Mouse (Mus musculus) thymus, postnatal 10 days (tissue): ENCODE data around the gene Lhfpl2.

Source experiments
- DNase-seq, 2 experiments: peaks; one replicate each; pipeline ENCODE4 v3.0.0; 2021; ENCODE audit warnings: low spot score in 2 of 2

Gene Lhfpl2

DNA sequence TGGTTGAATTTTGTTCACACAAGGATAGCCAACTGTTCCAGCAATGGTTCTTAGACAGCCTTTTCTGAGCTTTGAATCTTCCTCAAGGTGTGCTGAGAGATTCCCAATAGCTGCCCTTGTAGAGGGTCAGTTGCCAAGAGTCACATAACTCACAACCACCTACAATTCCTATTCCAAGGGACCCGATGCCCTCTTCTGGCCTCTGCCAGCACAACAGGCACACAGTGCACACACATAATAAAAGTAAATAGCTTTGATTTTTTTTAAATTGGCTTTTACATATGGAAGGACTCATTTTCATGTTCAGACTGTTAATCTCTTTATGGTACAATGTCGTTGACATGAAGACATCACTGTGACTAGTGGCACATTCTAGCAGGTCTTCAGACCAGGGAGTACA is 155.1 kb downstream of the Lhfpl2 start:
- no peak for DNase-seq

DNA sequence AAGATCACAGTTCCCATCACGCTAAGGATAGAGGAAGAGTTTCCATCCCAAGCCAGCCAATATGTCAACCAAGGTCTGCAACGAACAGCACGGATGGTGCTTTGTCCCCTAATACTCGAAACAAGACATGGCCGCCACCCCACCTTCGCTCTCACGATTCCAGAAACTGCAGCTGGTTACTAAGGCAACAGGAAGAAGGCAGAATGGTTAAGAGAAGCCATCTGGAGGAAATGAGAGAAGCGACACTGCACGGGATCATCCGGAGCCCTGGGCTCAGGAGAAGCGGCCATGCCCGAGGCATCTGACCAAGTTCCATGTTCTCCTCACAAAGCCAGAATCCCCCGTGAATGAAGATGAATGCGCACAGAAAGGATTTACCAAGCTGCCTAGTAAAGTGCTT is 166.0 kb downstream of the Lhfpl2 start:
- DNase-seq, result no peak

DNA sequence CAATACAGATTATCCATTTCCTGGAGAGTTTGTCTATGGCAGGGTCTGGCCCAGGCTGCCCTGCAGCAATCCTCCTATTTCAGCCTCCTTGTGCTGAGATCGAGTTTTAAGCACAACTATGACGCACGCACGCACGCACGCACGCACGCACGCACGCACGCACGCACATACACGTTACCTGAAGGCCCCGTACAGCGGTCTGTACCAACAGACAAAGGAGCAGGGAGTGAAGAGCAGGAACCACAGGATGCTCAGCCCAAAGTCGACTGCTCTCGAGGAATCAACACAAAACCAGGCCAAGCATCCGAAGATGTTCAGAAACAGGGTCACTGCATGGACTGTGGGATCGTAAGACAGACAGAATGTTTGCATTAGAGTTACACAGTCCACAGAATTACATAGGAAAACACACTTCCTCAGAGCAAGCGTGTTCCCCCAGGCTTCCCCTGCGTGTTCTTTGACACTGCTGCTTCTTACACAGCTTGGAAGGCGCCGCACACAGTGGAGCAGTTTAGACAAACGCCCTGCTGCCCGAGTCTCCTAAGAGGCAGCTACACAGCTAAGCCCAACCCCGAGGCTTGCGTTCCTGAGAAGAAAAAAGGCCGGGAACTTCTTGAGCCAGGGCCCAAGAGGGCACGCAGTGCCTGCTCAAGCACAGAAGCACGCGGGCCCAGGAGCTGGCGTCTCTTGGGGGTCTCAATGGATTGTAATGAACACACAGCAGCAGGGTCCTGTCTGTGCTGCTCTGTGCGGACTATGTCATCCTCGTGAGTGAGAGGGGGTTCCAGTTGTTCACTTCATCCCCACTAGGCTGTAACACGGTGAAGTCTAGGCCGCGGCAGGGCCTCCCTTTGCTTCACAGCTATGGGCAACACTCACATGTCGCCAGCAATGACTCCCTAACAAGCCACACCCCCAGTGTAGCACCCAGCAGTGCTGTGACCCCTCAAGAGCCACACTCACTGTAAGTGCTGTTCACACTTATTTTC is 167.4 kb downstream of the Lhfpl2 start:
- no peak for DNase-seq

DNA sequence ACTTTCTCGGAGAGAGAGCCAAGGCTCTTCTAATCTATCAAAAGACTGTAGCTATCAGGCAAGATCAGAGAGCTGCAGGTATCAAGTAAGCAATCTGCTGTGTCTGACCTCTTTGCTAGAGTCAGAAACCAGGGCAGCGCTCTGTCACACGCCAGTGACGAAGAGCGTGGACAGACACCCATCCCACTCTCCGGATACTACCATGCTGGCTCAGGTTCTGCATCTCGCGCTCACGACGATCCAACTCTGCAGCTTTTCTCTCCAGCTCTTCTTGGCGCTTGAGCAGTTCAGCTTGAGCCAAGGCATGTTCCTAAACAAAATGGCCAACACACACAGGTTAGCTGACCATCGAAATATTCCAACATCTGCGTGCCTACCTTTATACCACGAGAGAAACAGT is 174.3 kb downstream of the Lhfpl2 start:
- DNase-seq, result no peak

DNA sequence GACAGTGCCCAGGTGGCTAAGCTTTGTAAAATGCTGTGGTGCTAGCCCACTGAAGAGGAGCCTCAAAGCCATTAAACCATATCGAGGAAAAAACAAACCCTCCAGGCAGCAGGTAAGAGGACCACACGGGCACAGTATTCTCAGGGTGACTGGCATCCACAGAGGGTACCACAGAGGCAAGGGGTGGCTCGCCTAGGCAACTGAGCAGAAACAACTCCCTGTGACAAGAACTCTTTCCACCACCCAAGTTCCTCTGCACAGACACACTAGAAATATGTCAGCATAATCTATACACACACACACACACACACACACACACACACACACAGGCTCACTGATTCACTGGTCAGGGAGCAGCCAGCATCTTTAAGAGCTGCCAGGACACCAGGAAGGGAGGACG is 181.9 kb downstream of the Lhfpl2 start:
- DNase-seq, result no peak

DNA sequence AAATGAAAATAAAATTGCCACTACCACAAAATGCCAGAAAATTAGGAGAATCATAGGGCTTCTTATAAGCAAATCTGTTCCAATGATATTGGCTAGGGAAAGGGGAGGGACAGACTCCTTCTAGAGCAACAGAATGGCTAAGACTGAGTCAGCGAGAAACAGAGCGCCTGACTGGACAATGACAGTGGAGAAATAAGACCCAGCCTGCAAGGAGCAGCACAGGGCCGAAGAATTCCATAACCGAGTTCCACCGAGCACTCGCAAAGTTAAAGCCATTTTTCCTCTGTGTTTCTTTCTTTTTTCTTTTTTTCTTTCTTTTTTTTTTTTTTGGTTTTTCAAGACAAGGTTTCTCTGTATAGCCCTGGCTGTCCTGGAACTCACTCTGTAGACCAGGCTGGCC is 182.5 kb downstream of the Lhfpl2 start:
- no peak for DNase-seq

DNA sequence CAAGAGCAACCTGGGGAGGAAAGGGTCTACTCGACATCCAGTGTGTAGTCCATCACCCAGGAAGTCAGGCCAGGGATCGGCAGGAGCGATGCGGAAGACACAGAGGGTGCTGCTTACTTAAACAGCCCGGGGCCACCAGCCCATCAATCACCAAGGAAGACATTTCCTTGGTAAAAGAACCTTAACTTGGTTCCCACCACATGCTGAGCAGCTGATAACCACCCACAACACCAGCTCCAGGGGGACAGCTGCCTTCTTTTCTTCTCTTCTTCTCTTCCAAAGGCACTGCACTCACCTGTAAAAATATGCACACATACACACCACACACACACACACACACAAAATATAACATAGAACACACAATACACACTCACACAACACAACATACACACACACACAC is 183.3 kb downstream of the Lhfpl2 start:
- DNase-seq, result no peak

DNA sequence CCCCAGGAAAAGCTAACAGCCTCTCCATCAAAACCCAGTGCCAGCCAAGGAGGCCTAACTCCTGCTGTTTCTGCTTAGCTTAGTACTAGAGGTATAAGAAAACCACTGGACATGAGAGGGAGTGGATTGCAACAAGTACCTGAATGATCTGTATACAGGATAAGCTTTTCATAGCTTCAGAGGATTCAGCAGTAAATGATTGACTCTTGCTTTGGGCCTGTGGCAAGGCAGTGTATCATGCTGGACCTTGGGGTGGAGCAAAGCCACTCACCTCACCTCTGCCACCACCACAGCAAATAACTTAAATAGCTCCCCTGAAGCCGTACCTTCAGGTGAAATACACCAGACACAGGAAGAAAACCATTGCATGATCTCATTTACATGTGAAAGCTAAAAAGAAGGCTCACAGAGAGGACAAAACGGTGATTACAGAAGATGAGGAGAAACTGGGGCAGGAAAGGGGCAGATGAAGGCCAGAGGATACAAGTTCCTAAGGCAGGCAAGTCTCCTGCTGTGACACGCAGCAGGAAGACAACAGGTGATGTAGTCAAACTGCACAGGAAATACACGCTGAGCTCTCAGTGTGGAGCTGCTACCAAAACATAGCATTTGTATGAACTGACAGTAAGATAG is 184.4 kb downstream of the Lhfpl2 start:
- no peak for DNase-seq

DNA sequence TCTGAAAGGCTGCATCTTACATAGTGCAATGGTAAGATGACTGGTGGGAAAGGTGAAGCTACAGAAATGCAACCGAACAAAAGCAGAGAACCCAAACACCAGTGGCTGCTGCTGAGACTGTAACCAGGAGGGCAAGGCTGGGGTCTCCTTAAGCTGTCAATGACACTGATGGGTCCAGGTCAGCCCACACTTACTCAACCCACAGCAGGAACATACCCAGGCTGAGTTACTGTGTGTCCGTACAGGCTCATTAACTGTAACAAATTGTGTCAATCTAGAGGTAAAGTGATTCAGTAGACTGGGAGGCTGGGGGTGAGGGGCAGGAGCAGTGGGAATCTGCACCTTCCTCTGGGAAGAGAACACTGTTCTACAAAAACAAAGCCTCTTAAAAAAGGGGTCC is 185.3 kb downstream of the Lhfpl2 start:
- no peak for DNase-seq
